Mouse (Mus musculus) stomach, embryonic 15.5 days (tissue): ENCODE measurements around the gene Xiap. TPM values are rescaled to one million over a fixed set of nuclear protein-coding genes. Genes with fewer than 3 reads are reported as not detected.
A peak's percentile ranks its signal among the peaks of the same experiment; 100 is the strongest.

ENCODE experiments used
- ATAC-seq: fragments of 200-750 bp; cut with Nextera tagmentation; 2 replicates; pipeline ENCODE4 v1.8.0; 2017; ENCODE audit warnings: low read depth, moderate number of reproducible peaks, moderate TSS enrichment; ENCODE audit not compliant: insufficient read depth, low FRiP score
- H3K27ac ChIP-seq: fragments of 300-500 bp; sonication (generic); 2 replicates; pipeline ENCODE4 v1.5.1; 2015; ENCODE audit warnings: mild to moderate bottlenecking, inconsistent platforms
- H3K27me3 ChIP-seq: fragments of 300-500 bp; sonication (generic); replicated peaks from 2 replicates; pipeline ENCODE4 v1.6.1; 2015; ENCODE audit warnings: inconsistent platforms
- H3K36me3 ChIP-seq: fragments of 300-500 bp; sonication (generic); 2 replicates; pipeline ENCODE4 v1.6.1; 2015; ENCODE audit warnings: inconsistent platforms
- H3K4me1 ChIP-seq: fragments of 300-500 bp; sonication (generic); 2 replicates; pipeline ENCODE4 v1.6.1; 2015; ENCODE audit warnings: inconsistent platforms
- H3K4me2 ChIP-seq: fragments of 300-500 bp; sonication (generic); 2 replicates; pipeline ENCODE4 v1.6.1; 2015; ENCODE audit warnings: mild to moderate bottlenecking, inconsistent platforms
- H3K4me3 ChIP-seq: fragments of 300-500 bp; sonication (generic); replicated peaks from 2 replicates; pipeline ENCODE4 v1.5.1; 2015; ENCODE audit warnings: inconsistent platforms
- H3K9ac ChIP-seq: fragments of 300-500 bp; sonication (generic); 2 replicates; pipeline ENCODE4 v1.6.1; 2015; ENCODE audit warnings: inconsistent platforms
- H3K9me3 ChIP-seq: fragments of 300-500 bp; sonication (generic); 2 replicates; pipeline ENCODE4 v1.6.1; 2016; ENCODE audit warnings: inconsistent platforms
- WGBS: fragments of 180-500 bp; shearing (Covaris S2); methylation state at CpG from one replicate; pipeline ENCODE4 v1.1.7; 2015; 5-methylcytosine and 5-hydroxymethylcytosine counted together
- polyA plus RNA-seq: library from polyadenylated mRNA; unstranded; fragments of >200 nt; fragmentation: Nextera tagmentation; extraction: Ambion mirVana; gene quantifications from 2 replicates; pipeline ENCODE4 v1.2.1, GENCODE M21; 2015

The Xiap gene
- polyA plus RNA-seq, 1 experiment from 2014 or later, result 13.5 TPM

DNA sequence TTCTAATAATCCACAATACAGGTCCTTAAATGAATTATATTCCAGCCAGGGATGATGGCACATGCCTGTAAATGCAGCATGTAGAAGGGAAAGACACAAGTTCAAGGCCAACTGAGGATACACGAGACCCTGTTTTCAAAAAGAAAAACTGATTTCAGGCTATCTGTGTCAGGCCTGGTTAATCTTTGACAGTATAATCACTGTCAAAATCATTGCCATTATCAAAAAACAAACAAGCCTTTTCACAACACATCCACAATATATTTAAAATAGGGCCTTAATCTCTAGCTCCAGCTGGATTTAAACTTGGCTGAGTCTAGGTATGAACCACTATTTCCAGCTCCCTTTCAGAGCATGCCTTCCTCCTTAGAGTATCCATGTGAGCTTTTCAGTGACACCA is 51.1 kb downstream of the Xiap start:
- Histone ChIP-seq H3K4me1 (no peaks in the 10 kb centered on the region), H3K9me3 (no peaks in the 10 kb centered on the region), H3K27ac (0 out of 2 replicates have a peak overlapping the region, but pooled peaks have one; percentile 7), H3K4me3 (no peak overlapping the region), H3K9ac (no peak overlapping the region), H3K4me2 (no peak overlapping the region), H3K36me3 (peaks cover 8% of the 10 kb centered on the region; the same call in 1 of the 2 replicates), H3K27me3 (no peaks in the 10 kb centered on the region)
- WGBS, result 62% methylated on average over 1 of the region's 1 CpGs
- no peak for ATAC-seq

DNA sequence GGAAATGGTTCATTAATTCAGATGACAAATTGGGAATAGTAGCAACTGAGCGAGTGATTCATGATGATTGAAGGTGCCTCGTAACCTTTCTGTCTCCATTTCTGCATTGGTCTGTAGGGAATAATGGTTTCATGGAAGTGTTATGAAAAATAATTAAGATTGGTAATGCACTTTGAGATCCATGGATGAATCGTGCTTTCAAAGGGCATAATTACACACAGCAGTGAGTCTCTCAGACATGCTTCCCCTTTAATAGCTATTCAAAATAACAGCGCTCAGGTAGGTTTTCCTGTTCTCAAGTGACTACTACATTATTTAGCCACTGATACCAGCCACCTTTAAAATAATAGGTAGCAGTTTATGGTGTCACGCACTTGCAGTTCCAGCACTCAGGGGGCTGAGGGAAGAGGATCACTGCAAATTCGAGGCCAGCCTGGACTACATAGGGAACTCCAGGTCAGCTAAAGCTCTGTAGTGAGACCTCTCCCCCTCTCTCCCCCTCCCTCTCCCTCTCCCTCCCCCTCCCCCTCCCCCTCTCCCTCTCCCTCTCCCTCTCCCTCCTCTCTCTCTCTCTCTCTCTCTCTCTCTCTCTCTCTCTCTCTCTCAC is 60.1 kb downstream of the Xiap start:
- Histone ChIP-seq H3K9ac (no peak overlapping the region), H3K9me3 (no peaks in the 10 kb centered on the region), H3K27ac (no peak overlapping the region), H3K27me3 (no peaks in the 10 kb centered on the region), H3K36me3 (no peaks in the 10 kb centered on the region), H3K4me1 (no peaks in the 10 kb centered on the region), H3K4me3 (no peak overlapping the region), H3K4me2 (no peak overlapping the region)
- WGBS, result 80% methylated on average over 6 of the region's 6 CpGs
- no peak for ATAC-seq

DNA sequence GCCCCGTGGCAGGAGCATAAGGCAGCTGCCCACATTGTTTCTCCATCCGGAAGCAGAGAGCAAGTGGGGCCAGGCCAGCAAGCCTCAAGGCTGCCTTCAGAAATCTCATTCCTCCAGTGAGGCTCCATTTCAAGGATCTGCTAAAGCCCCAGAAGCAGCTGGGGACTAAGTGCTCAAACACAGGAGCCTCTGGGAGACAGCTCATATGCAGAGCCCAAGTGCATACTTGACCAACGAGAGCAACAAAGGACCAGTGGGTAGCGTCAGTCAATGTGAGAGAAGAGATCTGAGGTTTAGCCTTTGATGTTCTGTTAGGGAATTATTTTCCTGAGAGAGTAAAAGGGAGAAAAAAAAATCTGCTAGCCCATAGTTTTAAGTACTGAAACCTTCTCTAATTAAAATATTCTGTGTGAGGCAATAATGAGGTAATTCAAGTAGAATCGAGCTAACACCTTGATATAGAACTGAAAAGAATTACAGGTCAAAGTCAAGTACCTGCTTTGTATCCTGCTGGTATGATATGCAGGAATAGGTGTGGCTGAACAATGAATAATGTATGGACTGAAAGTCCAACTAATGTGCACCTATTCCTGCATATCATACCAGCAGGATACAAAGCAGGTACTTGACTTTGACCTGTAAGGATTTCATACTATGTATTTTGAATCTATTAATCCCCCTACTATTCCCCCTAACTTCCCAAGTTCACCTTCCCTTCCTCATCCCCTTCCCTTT is 65.7 kb downstream of the Xiap start:
- no peak overlapping the region for H3K27ac ChIP-seq
- no peaks in the 10 kb centered on the region for H3K9me3 ChIP-seq
- H3K4me2 ChIP-seq, result no peak overlapping the region
- no peaks in the 10 kb centered on the region for H3K36me3 ChIP-seq
- 79% methylated on average over 5 of the region's 5 CpGs for WGBS
- no peak for ATAC-seq
- H3K4me3 ChIP-seq, result no peak overlapping the region
- H3K4me1 ChIP-seq, result no peaks in the 10 kb centered on the region
- no peaks in the 10 kb centered on the region for H3K27me3 ChIP-seq
- H3K9ac ChIP-seq, result no peak overlapping the region

DNA sequence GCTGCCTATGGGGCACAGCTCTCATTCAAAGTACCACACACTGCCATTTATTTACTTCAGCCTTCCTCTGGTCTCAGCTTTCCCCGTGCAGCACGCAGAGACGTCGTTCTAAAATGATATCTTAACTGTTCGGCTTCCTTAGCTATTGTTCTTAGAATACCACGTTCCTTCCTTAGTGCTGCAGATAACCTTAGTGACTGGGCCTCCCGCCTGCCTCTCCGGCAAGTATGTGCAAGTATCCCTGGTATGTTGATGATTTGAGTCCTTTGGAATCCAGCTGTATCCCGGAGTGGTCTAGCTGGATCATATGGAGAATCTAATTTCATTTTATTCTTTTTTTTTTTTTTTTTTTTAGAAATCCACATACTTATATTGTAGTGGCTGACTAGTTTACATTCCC is 80.4 kb downstream of the Xiap start:
- no peak overlapping the region for H3K4me2 ChIP-seq
- no peaks in the 10 kb centered on the region for H3K36me3 ChIP-seq
- WGBS, result 32% methylated on average over 9 of the region's 9 CpGs
- H3K27me3 ChIP-seq, result no peaks in the 10 kb centered on the region
- no peak overlapping the region; the same call in 1 of the 2 replicates for H3K27ac ChIP-seq
- H3K9me3 ChIP-seq, result no peaks in the 10 kb centered on the region
- no peak overlapping the region for H3K4me3 ChIP-seq
- no peak overlapping the region for H3K9ac ChIP-seq
- no peaks in the 10 kb centered on the region for H3K4me1 ChIP-seq
- ATAC-seq, result peak; percentile 39; the same call in 1 of the 2 replicates

DNA sequence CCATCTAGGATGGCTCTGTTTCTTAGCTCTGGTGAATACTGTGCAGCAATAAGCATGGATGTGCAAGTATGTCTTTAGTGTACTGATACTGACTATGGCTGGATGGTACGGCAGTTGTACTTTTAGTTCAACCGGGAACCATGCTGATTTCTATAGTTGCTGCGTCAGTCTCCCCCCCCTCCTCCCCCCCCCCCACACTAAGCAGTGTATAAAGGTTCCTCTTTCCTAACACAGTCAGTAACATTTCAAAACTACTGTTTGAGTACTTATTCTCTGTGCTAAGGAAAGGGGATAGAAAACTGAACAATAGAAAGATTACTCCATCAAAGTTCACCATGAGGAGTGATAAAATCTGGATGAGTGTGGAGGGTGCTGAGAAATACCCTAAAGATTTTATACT is 83.1 kb downstream of the Xiap start:
- H3K4me3 ChIP-seq, result no peak overlapping the region
- H3K27me3 ChIP-seq, result no peaks in the 10 kb centered on the region
- no peak overlapping the region for H3K4me2 ChIP-seq
- no peak for ATAC-seq
- no peak overlapping the region for H3K27ac ChIP-seq
- no peaks in the 10 kb centered on the region for H3K4me1 ChIP-seq
- H3K9ac ChIP-seq, result no peak overlapping the region
- no peaks in the 10 kb centered on the region for H3K36me3 ChIP-seq
- H3K9me3 ChIP-seq, result no peaks in the 10 kb centered on the region
- 69% methylated on average over 3 of the region's 3 CpGs for WGBS

DNA sequence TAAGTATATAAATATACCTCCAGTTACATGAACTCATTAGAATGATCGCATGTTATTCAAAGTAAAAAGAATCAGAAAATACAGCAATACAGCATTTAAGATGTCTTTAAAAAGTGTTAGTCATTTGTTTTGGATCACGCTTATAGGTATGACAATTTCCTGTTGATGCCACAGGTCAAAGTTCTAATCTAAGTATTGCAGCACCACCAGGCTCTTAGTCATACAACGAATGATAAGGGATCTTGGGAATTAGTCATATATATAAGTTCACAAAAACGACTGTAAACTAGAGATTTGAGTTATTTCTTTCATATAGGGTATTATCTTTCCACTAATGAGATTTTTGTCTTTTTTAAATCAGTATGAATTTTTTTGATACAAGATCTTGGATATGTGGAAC is 84.5 kb downstream of the Xiap start:
- Histone ChIP-seq H3K9me3 (no peaks in the 10 kb centered on the region), H3K4me1 (no peaks in the 10 kb centered on the region), H3K27ac (no peak overlapping the region), H3K9ac (no peak overlapping the region), H3K4me3 (no peak overlapping the region), H3K36me3 (no peaks in the 10 kb centered on the region), H3K4me2 (no peak overlapping the region), H3K27me3 (no peaks in the 10 kb centered on the region)
- 79% methylated on average over 4 of the region's 4 CpGs for WGBS
- ATAC-seq, result no peak

DNA sequence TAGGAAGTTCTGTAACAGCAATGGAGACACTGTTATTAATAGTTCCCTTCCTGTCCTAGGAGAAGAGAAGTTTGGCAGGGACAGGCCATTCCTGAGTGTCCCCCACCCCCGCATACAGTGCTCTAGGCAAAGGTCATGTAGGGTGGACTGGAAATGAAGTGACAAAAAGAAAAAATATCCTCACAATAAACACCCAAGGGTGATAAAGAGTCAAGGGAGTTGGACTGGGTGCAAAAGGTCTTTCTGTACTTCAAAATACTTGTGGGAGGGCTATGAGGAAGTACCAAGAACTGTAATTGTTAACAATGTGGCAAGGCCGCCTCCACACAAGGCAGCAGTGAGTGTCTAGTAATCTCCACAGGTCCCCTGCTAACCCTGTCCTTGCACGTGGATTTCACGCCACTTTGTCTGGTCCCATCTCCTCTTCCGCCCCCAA is 88.6 kb downstream of the Xiap start:
- H3K9ac ChIP-seq, result no peak overlapping the region
- H3K36me3 ChIP-seq, result no peaks in the 10 kb centered on the region
- no peaks in the 10 kb centered on the region for H3K4me1 ChIP-seq
- WGBS, result 39% methylated on average over 5 of the region's 5 CpGs
- peak overlapping the region; percentile 45 for H3K4me2 ChIP-seq
- H3K4me3 ChIP-seq, result no peak overlapping the region
- ATAC-seq, result no peak
- H3K27ac ChIP-seq, result peak overlapping the region; percentile 92
- no peaks in the 10 kb centered on the region for H3K27me3 ChIP-seq
- no peaks in the 10 kb centered on the region for H3K9me3 ChIP-seq

DNA sequence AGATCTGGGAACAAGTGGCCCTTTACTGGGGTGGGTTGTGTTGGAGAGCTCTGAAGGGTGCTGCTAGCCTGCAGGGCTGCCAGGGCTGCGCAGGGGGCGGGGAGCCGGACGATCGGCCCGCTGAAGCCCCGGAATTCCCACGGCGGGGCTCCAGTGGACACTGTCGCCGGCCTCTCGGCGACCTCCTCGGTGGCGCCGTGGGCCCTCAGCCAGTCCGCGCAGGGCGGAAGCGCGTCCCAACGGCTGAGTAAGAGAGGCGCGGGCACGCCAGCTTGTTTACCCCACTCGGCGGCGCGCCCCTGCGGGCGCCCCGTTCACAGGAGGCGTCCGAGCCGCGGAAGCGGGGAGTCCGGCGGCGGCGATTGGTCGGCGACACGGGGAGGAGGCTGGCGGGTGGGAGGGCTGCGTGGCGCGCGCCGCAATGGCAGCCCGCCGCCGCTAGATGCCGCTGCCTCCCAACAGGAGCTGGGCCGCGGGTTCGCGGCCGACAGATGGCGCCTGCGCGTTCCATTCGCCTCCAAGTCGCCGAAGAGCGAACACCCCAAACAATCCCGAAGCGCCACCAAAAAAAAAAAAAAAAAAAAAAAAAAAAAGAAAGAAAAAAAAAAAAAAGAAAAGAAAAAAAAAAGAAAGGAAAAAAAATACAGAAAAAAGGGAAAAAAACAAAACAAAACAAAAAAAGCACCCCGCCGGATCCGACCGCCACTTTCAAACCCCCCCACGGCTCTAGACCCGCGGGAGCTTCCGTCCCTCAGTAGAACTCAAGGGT is 89.5 kb downstream of the Xiap start, which contains the start of gene Stag2:
Gene Stag2 (plus strand): TSS at position 530 of the 769 bp plus-strand sequence.
- peak within 1 kb of the TSS; percentile 60 for H3K4me3 ChIP-seq
- peak within 1 kb of the TSS; percentile 45 for H3K4me2 ChIP-seq
- no peaks in the 10 kb centered on the region for H3K4me1 ChIP-seq
- WGBS, result 8% methylated on average over 59 of the region's 76 CpGs
- no peaks in the 10 kb centered on the region for H3K36me3 ChIP-seq
- no peaks in the 10 kb centered on the region for H3K27me3 ChIP-seq
- peak within 1 kb of the TSS; percentile 99 for H3K27ac ChIP-seq
- peak; percentile 83 for ATAC-seq
- no peaks in the 10 kb centered on the region for H3K9me3 ChIP-seq
- H3K9ac ChIP-seq, result peak within 1 kb of the TSS; percentile 65

DNA sequence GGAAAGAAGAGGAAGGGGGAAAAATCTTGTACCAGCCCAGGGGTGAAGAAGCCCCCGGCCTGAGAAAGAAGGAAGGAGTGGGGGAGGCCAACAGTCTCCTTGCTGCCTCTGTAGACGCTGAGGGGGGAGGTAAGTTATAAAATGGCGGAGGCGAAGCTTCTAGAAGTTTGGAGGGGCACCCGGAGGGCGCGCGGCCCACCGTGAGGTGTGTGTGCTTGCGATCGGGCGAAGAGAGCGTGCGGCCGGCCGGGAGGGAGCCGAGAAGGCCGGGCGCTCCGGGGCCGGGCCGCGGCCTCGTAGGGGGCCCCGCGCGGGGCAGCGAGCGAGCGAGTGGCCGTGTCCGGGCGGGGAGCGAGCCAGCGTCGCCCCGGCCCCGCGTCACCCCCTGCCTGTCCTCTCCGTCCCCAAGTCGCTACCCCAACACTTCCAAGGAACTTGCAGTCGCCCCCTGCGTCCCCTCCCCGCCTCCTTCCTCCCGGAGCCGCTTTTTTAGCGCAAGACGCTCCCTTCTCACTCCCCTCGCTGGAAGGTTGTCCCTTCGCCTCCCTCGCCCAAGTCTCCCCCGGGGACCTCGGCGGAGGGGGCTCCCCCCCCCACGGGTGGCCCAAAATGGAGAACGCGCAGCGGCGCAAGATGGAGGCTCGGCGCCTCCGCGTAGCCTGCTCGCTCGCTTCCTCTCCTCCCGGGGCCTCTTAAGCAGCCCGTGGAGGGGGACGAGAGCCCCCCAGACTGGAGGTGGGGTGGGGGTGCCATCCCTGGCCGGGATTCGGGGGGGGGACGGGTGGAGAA is 90.3 kb downstream of the Xiap start:
- H3K36me3 ChIP-seq, result no peaks in the 10 kb centered on the region
- no peaks in the 10 kb centered on the region for H3K4me1 ChIP-seq
- H3K27ac ChIP-seq, result peak overlapping the region; percentile 99
- ATAC-seq, result peak; percentile 19; the same call in 1 of the 2 replicates
- WGBS, result 28% methylated on average over 57 of the region's 71 CpGs
- peak overlapping the region; percentile 65 for H3K9ac ChIP-seq
- peak overlapping the region; percentile 60 for H3K4me3 ChIP-seq
- H3K9me3 ChIP-seq, result no peaks in the 10 kb centered on the region
- H3K4me2 ChIP-seq, result peak overlapping the region; percentile 44
- no peaks in the 10 kb centered on the region for H3K27me3 ChIP-seq

DNA sequence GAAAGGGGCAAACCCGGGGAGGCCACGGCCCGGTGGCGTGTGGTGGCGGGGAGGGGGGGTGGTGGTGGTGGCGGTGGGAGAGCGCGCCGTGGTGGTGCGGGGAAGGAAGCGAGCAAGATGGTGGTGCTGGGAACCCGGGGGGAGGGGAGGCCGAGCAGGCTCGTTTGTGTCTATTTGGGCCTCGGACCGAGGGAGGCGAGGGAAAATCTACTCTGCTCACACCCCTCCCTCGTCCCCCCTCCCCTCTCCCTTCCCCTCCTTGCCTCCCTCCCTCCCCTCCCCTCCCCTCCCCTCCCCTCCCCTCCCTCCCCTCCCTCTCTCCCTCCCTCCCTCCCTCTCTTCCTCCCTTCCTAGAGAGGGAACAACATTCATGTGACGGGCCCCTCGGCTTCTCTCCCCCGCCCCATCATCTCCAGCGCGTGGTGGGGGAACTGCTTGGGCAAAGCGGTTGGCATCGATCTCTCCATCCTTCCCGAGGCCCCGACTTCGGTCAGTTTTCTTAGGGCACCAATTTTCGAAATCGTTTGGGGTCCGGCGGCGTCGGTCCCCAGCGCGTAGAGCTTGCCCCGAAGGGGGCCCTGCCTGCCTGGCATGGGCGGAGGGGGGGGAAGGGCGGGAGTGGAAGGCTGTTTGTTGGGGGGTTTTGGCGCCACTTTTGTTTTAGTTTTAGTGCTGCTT is 91.0 kb downstream of the Xiap start:
- 24% methylated on average over 19 of the region's 40 CpGs for WGBS
- Histone ChIP-seq H3K4me1 (no peaks in the 10 kb centered on the region), H3K9me3 (no peaks in the 10 kb centered on the region), H3K9ac (peak overlapping the region; percentile 65), H3K4me3 (peak overlapping the region; percentile 60), H3K4me2 (peak overlapping the region; percentile 44), H3K27ac (peak overlapping the region; percentile 99), H3K27me3 (no peaks in the 10 kb centered on the region), H3K36me3 (no peaks in the 10 kb centered on the region)
- peak; percentile 69 for ATAC-seq
